Mouse (Mus musculus): ENCODE results near the gene Lyrm9.

DNA sequence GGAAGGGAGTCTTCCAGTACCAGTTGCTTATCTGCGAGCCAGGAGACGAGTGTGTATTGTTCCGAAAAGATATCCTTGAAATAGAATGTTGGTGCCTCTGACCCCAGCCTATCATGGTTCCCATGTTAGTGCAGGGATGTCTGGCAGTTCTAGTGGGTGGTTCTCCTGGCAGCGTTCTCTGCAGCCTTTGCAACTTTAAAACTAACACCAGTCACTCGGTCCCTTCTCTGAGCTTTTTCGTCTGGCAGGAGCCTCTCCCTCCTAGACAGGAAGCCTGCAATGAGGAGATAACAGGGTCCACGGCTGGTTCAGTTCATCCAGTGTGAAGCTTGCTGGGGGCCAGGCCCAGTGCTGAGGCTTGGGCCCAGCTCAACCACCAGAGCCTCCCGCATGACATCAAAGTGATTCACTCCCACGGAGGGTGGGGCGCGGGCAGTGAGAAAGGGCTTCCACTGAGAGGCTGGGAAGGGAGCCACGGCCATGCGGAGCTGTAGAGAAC is 6.5 kb downstream of the Lyrm9 start:
- TF ChIP-seq CTCF (IDR thresholded peaks at IDR 0.05; ENCODE audit: low read depth), result no peak
- peak; percentile 95 for TF ChIP-seq EP300 (IDR thresholded peaks at IDR 0.05; ENCODE audit: low read depth)
